Mouse (Mus musculus): ENCODE measurements around the gene Rtkn2.

Gene Rtkn2

GRCm38 (mm10) chr10:67996171-67996570 is 16.8 kb downstream of the Rtkn2 start:
- no peak for DNase-seq (ENCODE audit: low spot score)

- no peak for DNase-seq (ENCODE audit: low spot score)
These were observed 18.8 kb downstream of the Rtkn2 start for GRCm38 (mm10) chr10:67998116-67998635.

GRCm38 (mm10) chr10:67999170-67999569 is 19.8 kb downstream of the Rtkn2 start:
- no peak for DNase-seq (ENCODE audit: low spot score)

- DNase-seq (ENCODE audit: low spot score) = no peak
These were observed 22.1 kb downstream of the Rtkn2 start for GRCm38 (mm10) chr10:68001456-68001855.

- DNase-seq (ENCODE audit: low spot score) = no peak
These were observed 24.5 kb downstream of the Rtkn2 start for GRCm38 (mm10) chr10:68003651-68004422.

- no peak for DNase-seq (ENCODE audit: low spot score)
These were observed 26.0 kb downstream of the Rtkn2 start for GRCm38 (mm10) chr10:68005404-68005803.

- no peak for DNase-seq (ENCODE audit: low spot score)
These were observed 27.1 kb downstream of the Rtkn2 start for GRCm38 (mm10) chr10:68006491-68006890.

- DNase-seq (ENCODE audit: low spot score) = no peak
These were observed 27.7 kb downstream of the Rtkn2 start for GRCm38 (mm10) chr10:68007103-68007502.

GRCm38 (mm10) chr10:68008198-68008955 is 29.0 kb downstream of the Rtkn2 start:
- no peak for DNase-seq (ENCODE audit: low spot score)

- no peak for DNase-seq (ENCODE audit: low spot score)
These were observed 29.9 kb downstream of the Rtkn2 start for GRCm38 (mm10) chr10:68009301-68009700.

GRCm38 (mm10) chr10:68009867-68010266 is 30.5 kb downstream of the Rtkn2 start:
- no peak for DNase-seq (ENCODE audit: low spot score)

GRCm38 (mm10) chr10:68013137-68013536 is 33.8 kb downstream of the Rtkn2 start:
- DNase-seq (ENCODE audit: low spot score) = no peak

- DNase-seq (ENCODE audit: low spot score) = no peak
These were observed 41.4 kb downstream of the Rtkn2 start for GRCm38 (mm10) chr10:68020755-68021154.

- DNase-seq (ENCODE audit: low spot score) = no peak
These were observed 46.3 kb downstream of the Rtkn2 start for GRCm38 (mm10) chr10:68025660-68026059.

GRCm38 (mm10) chr10:68028327-68029080 is 49.1 kb downstream of the Rtkn2 start:
- no peak for DNase-seq (ENCODE audit: low spot score)

- DNase-seq (ENCODE audit: low spot score) = no peak
These were observed 49.8 kb downstream of the Rtkn2 start for GRCm38 (mm10) chr10:68029081-68029626.

GRCm38 (mm10) chr10:68030027-68030426 is 50.7 kb downstream of the Rtkn2 start:
- DNase-seq (ENCODE audit: low spot score) = no peak

- DNase-seq (ENCODE audit: low spot score) = no peak
These were observed 56.5 kb downstream of the Rtkn2 start for GRCm38 (mm10) chr10:68035707-68036367.

- DNase-seq (ENCODE audit: low spot score) = no peak
These were observed 57.1 kb downstream of the Rtkn2 start for GRCm38 (mm10) chr10:68036368-68036980.

GRCm38 (mm10) chr10:68038997-68039624 is 59.7 kb downstream of the Rtkn2 start:
- DNase-seq (ENCODE audit: low spot score) = no peak

Data from ovary, adult 18-20 months (tissue).